Mouse (Mus musculus): ENCODE results near the gene Eif6.

DNA sequence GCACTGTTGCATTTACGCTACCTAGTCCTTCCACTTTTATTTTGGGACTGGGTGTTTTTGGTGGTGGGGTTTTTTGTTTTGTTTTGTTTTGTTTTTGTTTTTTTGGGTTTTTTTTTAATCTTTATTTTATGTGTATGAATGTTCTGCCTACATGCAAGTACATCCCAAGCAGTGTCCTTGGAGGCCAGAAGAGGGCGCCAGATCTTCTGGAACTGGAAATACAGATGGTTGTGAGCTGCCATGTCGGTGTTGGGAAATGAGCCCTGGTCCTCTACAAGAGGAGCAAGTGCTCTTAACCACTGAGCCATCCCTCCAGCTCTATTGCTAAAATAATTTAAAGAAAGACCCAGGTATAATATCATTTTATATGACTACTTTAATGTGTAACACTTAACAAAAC, 24.0 kb downstream of the Eif6 start:
- TF ChIP-seq CTCF (IDR thresholded peaks at IDR 0.05; ENCODE audit: control insufficient read depth, insufficient read depth, insufficient read length) (no peak), MAX (IDR thresholded peaks at IDR 0.05) (no peak), CEBPB (IDR thresholded peaks at IDR 0.05; ENCODE audit: low read depth) (no peak), MYOG (IDR thresholded peaks at IDR 0.05; ENCODE audit: control insufficient read depth, extremely low read depth, insufficient read length) (no peak)
